In the genomic region with DNA sequence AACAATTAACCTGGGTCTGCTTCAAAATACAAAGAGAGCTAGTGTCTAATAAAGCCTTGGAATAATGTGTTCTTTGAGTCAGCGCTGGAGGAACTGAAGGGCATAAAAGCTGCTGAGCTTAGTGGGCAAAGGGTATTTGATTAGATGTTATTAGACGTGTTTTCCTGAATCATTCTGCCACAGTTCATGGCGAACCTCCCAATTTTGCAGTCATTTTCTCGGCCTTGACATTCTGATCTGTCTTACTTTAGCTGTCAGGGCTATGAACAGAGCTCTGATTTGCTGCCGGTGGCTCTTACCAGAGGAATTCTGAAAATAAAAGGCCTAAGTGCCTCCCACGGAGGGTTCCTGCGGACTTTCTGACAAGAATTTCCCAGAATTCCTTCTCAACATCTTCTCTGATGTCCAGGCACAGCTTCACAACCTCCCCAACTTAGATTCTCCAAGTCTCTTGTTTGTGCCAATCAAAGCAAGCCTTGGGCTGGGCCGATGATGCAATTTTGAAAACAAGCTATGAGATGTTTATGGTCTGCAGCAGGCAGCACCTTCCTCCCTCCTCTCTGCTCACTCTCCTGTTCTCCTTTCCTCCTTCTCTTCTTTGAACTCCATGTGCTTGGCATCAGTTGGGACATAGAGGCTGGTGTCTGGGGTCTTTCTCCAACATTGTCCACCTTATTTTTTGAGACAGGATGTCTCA, we compare ENCODE assay signal across 12 mouse cellular contexts. TPM values are rescaled to one million over a fixed set of nuclear protein-coding genes. Genes with fewer than 3 reads are reported as not detected.
DNase-seq lines count a peak whose midpoint lies in the region; ATAC-seq and TF ChIP-seq lines count a peak whose summit lies in the region.
"Had no signal": no experiment of that assay in that cellular context is flagged by ENCODE, and none has a peak within 500 bp of the region (broad histone marks: within the 10 kb centered on the region; RNA-seq: fewer than 3 reads in every experiment).

No protein-coding gene starts in this region.

- TF ChIP-seq CTCF in lung, postnatal 0 days (IDR thresholded peaks at IDR 0.05) = no peak

- ATAC-seq in lung, postnatal 0 days = no peak
- no peak for ATAC-seq in limb, embryonic 13.5 days (ENCODE audit: low FRiP score, low read depth)
- ATAC-seq in hindbrain, embryonic 11.5 days (ENCODE audit: low FRiP score) = no peak
- no peak for ATAC-seq in granulocyte monocyte progenitor cell, adult 5-6 weeks (replicated peaks; ENCODE audit: poor library complexity, severe bottlenecking)
- ATAC-seq: intestine, postnatal 0 days had no signal

- H3K9ac ChIP-seq in lung, postnatal 0 days (replicated peaks; ENCODE audit: low read depth) = no peak overlapping the region
- no peak overlapping the region for H3K9ac ChIP-seq in limb, embryonic 13.5 days
- no peak overlapping the region for H3K9ac ChIP-seq in hindbrain, embryonic 11.5 days (ENCODE audit: low read depth, low read length)
- H3K9ac ChIP-seq: liver, embryonic 15.5 days had no signal

- no peak for TF ChIP-seq EP300 in lung, postnatal 0 days (IDR thresholded peaks at IDR 0.05)

- 74% methylated on average over 8 of the region's 8 CpGs for WGBS in lung, postnatal 0 days
- 12% methylated on average over 8 of the region's 8 CpGs for WGBS in limb, embryonic 13.5 days
- 48% methylated on average over 8 of the region's 8 CpGs for WGBS in hindbrain, embryonic 11.5 days

- H3K27ac ChIP-seq in lung, postnatal 0 days (ENCODE audit: low read length) = no peak overlapping the region
- H3K27ac ChIP-seq in limb, embryonic 13.5 days = peak overlapping the region; percentile 44
- H3K27ac ChIP-seq in hindbrain, embryonic 11.5 days (ENCODE audit: low read depth, low read length) = no peak overlapping the region
- H3K27ac ChIP-seq: liver, embryonic 15.5 days; macrophage had no signal

- DNase-seq in lung, postnatal 0 days (ENCODE audit: low spot score) = peak; percentile 23
- DNase-seq in lung, adult 18-20 months = no peak
- peak; percentile 69 for DNase-seq in adrenal gland, postnatal 36 days
- peak; percentile 67 for DNase-seq in fat pad, adult 2 months (ENCODE audit: extremely low read depth, low read depth, low spot score)
- no peak for DNase-seq in frontal cortex, postnatal 36 days (ENCODE audit: low spot score in 2 of 2)
- no peak for DNase-seq in hindbrain, embryonic 11.5 days (ENCODE audit: low spot score)
- DNase-seq: cerebellum, postnatal 36 days had no signal

- H3K27me3 ChIP-seq in lung, postnatal 0 days (replicated peaks; ENCODE audit: insufficient read depth, low read length) = no peaks in the 10 kb centered on the region
- no peaks in the 10 kb centered on the region for H3K27me3 ChIP-seq in limb, embryonic 13.5 days
- no peaks in the 10 kb centered on the region for H3K27me3 ChIP-seq in hindbrain, embryonic 11.5 days (ENCODE audit: control insufficient read depth, insufficient read depth, low read length)
- H3K27me3 ChIP-seq: liver, embryonic 15.5 days had no signal

- H3K4me3 ChIP-seq in lung, postnatal 0 days (ENCODE audit: low read depth, low read length) = no peak overlapping the region
- no peak overlapping the region for H3K4me3 ChIP-seq in limb, embryonic 13.5 days
- no peak overlapping the region for H3K4me3 ChIP-seq in hindbrain, embryonic 11.5 days (ENCODE audit: low read depth, low read length)
- H3K4me3 ChIP-seq: liver, embryonic 15.5 days had no signal

- no peak overlapping the region for H3K4me2 ChIP-seq in lung, postnatal 0 days (replicated peaks; ENCODE audit: low read depth, low read length)
- no peak overlapping the region; the same call in 1 of the 2 replicates for H3K4me2 ChIP-seq in limb, embryonic 13.5 days (replicated peaks)
- H3K4me2 ChIP-seq in hindbrain, embryonic 11.5 days (replicated peaks; ENCODE audit: low read depth, low read length) = no peak overlapping the region
- H3K4me2 ChIP-seq: liver, embryonic 15.5 days had no signal

- H3K36me3 ChIP-seq in lung, postnatal 0 days (ENCODE audit: insufficient read depth, low read length) = no peaks in the 10 kb centered on the region
- no peaks in the 10 kb centered on the region for H3K36me3 ChIP-seq in limb, embryonic 13.5 days
- H3K36me3 ChIP-seq in hindbrain, embryonic 11.5 days (ENCODE audit: control insufficient read depth, insufficient read depth, low read length) = no peaks in the 10 kb centered on the region
- H3K36me3 ChIP-seq: liver, embryonic 15.5 days had no signal

- H3K9me3 ChIP-seq in lung, postnatal 0 days (ENCODE audit: low read length) = no peaks in the 10 kb centered on the region
- no peaks in the 10 kb centered on the region for H3K9me3 ChIP-seq in limb, embryonic 13.5 days
- no peaks in the 10 kb centered on the region for H3K9me3 ChIP-seq in hindbrain, embryonic 11.5 days (ENCODE audit: control insufficient read depth, low read length)
- H3K9me3 ChIP-seq: liver, embryonic 15.5 days had no signal

- no peaks in the 10 kb centered on the region for H3K4me1 ChIP-seq in lung, postnatal 0 days (ENCODE audit: insufficient read depth, low read depth, low read length)
- H3K4me1 ChIP-seq in limb, embryonic 13.5 days = peaks cover 34% of the 10 kb centered on the region
- no peaks in the 10 kb centered on the region for H3K4me1 ChIP-seq in hindbrain, embryonic 11.5 days (replicated peaks; ENCODE audit: control insufficient read depth, insufficient read depth, low read length)
- H3K4me1 ChIP-seq: liver, embryonic 15.5 days had no signal

RNA-seq across cellular contexts. Expression of a gene that starts 21.5 kb away (rescaled TPM):
- 112 and 126 TPM in 2 replicates for polyA plus RNA-seq in lung, postnatal 0 days (2015; fragmentation: Nextera tagmentation; extraction: Ambion mirVana)
- 100 to 1,000 TPM; 156 to 161 TPM for total RNA-seq in adrenal gland, postnatal 36 days (2021)
- polyA plus RNA-seq in limb, embryonic 13.5 days (2015; fragmentation: Nextera tagmentation; extraction: Ambion mirVana) = 29.9 and 34.2 TPM in 2 replicates
- 30.9 and 38.2 TPM in 2 replicates for polyA plus RNA-seq in hindbrain, embryonic 11.5 days (2014; fragmentation: Nextera tagmentation; extraction: Ambion mirVana)
- total RNA-seq in granulocyte monocyte progenitor cell, adult 5-6 weeks (2014; fragmentation: Nextera tagmentation) = not detected in 2 replicates
- not detected in 2 replicates for total RNA-seq in granulocyte monocyte progenitor cell, adult 5-6 weeks (2017)

Comparison
In these comparisons a context has a peak if more than half of its experiments do, and no peak if none do; other contexts are left out.
1. DNase-seq: peak in lung, postnatal 0 days (single experiment), adrenal gland, postnatal 36 days (2 of 2) and fat pad, adult 2 months (single experiment); none in lung, adult 18-20 months (0 of 2), frontal cortex, postnatal 36 days (0 of 2) and hindbrain, embryonic 11.5 days (single experiment).